Mouse (Mus musculus) MEL (cell line): Measurements from ENCODE around the gene Mroh2a. TPM values are rescaled to one million over a fixed set of nuclear protein-coding genes. Genes with fewer than 3 reads are reported as not detected.

Experiments used
- DNase-seq: peaks from one replicate; pipeline ENCODE4 v3.0.0; 2011; ENCODE audit warnings: low read depth, low spot score
- H3K27ac ChIP-seq: 2 replicates; pipeline ENCODE4 v1.5.1; 2012; ENCODE audit warnings: low read depth, mild to moderate bottlenecking, control low read depth, low read length, moderate library complexity; ENCODE audit not compliant: control insufficient read depth
- H3K27me3 ChIP-seq, 2 experiments: fragments of 150-350 bp in 1 of 2; sonication (generic) in 1 of 2; 2 replicates each; pipeline ENCODE4 v1.6.1; 2012; ENCODE audit warnings: low read length in 2 of 2, mild to moderate bottlenecking in 2 of 2, improper control_type of control experiment in 1 of 2, moderate library complexity in 1 of 2; ENCODE audit not compliant: insufficient read depth in 2 of 2, control insufficient read depth in 1 of 2
- H3K36me3 ChIP-seq, 2 experiments: 2 replicates each; pipeline ENCODE4 v1.6.1; 2012 to 2014; ENCODE audit warnings: low read length in 2 of 2, improper control_type of control experiment in 1 of 2, inconsistent platforms in 1 of 2, mild to moderate bottlenecking in 1 of 2; ENCODE audit not compliant: insufficient read depth in 2 of 2, control insufficient read depth in 1 of 2
- H3K4me1 ChIP-seq, 2 experiments: fragments of 150-350 bp in 1 of 2; sonication (generic) in 1 of 2; 2 replicates each; pipeline ENCODE4 v1.6.1; 2012; ENCODE audit warnings: low read length in 2 of 2, improper control_type of control experiment in 1 of 2, mild to moderate bottlenecking in 1 of 2; ENCODE audit not compliant: insufficient read depth in 2 of 2, control insufficient read depth in 1 of 2
- H3K4me3 ChIP-seq, 2 experiments: fragments of 150-350 bp in 1 of 2; sonication (generic) in 1 of 2; 2 replicates each; pipeline ENCODE4 v1.5.1; 2012; ENCODE audit warnings: low read depth in 2 of 2, low read length in 2 of 2, mild to moderate bottlenecking in 2 of 2, moderate library complexity in 2 of 2, control low read depth in 1 of 2, improper control_type of control experiment in 1 of 2; ENCODE audit not compliant: control insufficient read depth in 1 of 2, insufficient read depth in 1 of 2
- H3K79me2 ChIP-seq: 2 replicates; pipeline ENCODE4 v1.6.1; 2012; ENCODE audit warnings: mild to moderate bottlenecking, low read length, moderate library complexity; ENCODE audit not compliant: control insufficient read depth, poor library complexity, insufficient read depth
- H3K9ac ChIP-seq: 2 replicates; pipeline ENCODE4 v1.6.1; 2012; ENCODE audit warnings: low read depth, mild to moderate bottlenecking, control low read depth, low read length, moderate library complexity; ENCODE audit not compliant: control insufficient read depth, poor library complexity, severe bottlenecking
- H3K9me3 ChIP-seq: fragments of 150-350 bp; sonication (generic); replicated peaks from 2 replicates; pipeline ENCODE4 v1.6.1; 2012; ENCODE audit warnings: mild to moderate bottlenecking, low read length, improper control_type of control experiment, moderate library complexity; ENCODE audit not compliant: insufficient read depth
- BHLHE40 ChIP-seq: IDR thresholded peaks from 2 replicates; pipeline ENCODE4 v1.6.1; 2012; ENCODE audit warnings: low read depth, mild to moderate bottlenecking, inconsistent platforms, low read length, improper control_type of control experiment, borderline replicate concordance
- CTCF ChIP-seq, 3 experiments: IDR thresholded peaks in 2 of 3; conservative IDR thresholded peaks in 1 of 3; 2 replicates each; pipeline ENCODE4 v1.5.1; 2011 to 2012; ENCODE audit warnings: low read length in 3 of 3, low read depth in 2 of 3, mild to moderate bottlenecking in 2 of 3, improper control_type of control experiment in 1 of 3, inconsistent platforms in 1 of 3, mixed read lengths in 1 of 3, moderate library complexity in 1 of 3; ENCODE audit not compliant: control insufficient read depth in 1 of 3, insufficient read depth in 1 of 3, poor library complexity in 1 of 3, severe bottlenecking in 1 of 3
- GATA1 ChIP-seq: IDR thresholded peaks from 2 replicates; pipeline ENCODE4 v1.6.1; 2011; ENCODE audit warnings: low read depth, low read length, improper control_type of control experiment
- JUND ChIP-seq: IDR thresholded peaks from 2 replicates; pipeline ENCODE4 v1.6.1; 2011; ENCODE audit warnings: low read depth, mild to moderate bottlenecking, improper control_type of control experiment, low read length
- MAZ ChIP-seq: IDR thresholded peaks from 2 replicates; pipeline ENCODE4 v1.6.1; 2012; ENCODE audit warnings: low read depth, mild to moderate bottlenecking, inconsistent platforms, low read length, improper control_type of control experiment
- MYB ChIP-seq: IDR thresholded peaks from 2 replicates; pipeline ENCODE4 v1.6.1; 2011; ENCODE audit warnings: mild to moderate bottlenecking, low read depth, low read length, improper control_type of control experiment
- SMC3 ChIP-seq: IDR thresholded peaks from 2 replicates; pipeline ENCODE4 v1.6.1; 2011; ENCODE audit warnings: low read depth, low read length, improper control_type of control experiment
- UBTF ChIP-seq: IDR thresholded peaks from 2 replicates; pipeline ENCODE4 v1.6.1; 2012; ENCODE audit warnings: low read depth, mild to moderate bottlenecking, inconsistent platforms, low read length, improper control_type of control experiment, moderate library complexity, borderline replicate concordance; ENCODE audit not compliant: insufficient read depth
- USF2 ChIP-seq, 2 experiments: IDR thresholded peaks; 2 replicates each; pipeline ENCODE4 v1.6.1; 2011 to 2012; ENCODE audit warnings: improper control_type of control experiment in 2 of 2, low read length in 2 of 2, borderline replicate concordance in 1 of 2, inconsistent platforms in 1 of 2, low read depth in 1 of 2, mild to moderate bottlenecking in 1 of 2; ENCODE audit not compliant: insufficient read depth in 1 of 2
- ZC3H11A ChIP-seq: IDR thresholded peaks from 2 replicates; pipeline ENCODE4 v1.6.1; 2012; ENCODE audit warnings: low read depth, mild to moderate bottlenecking, inconsistent platforms, low read length, improper control_type of control experiment
- ZNF384 ChIP-seq: IDR thresholded peaks from 2 replicates; pipeline ENCODE4 v1.6.1; 2012; ENCODE audit warnings: low read depth, mild to moderate bottlenecking, inconsistent platforms, low read length, improper control_type of control experiment
- polyA plus RNA-seq, 2 experiments: library from polyadenylated mRNA; stranded (reverse) in 1 of 2; unstranded in 1 of 2; fragments of >175 nt in 1 of 2; fragments of >200 nt in 1 of 2; gene quantifications; 2 replicates each; pipeline versions ENCODE4 v1.2.1 to v1.2.4; 2012; ENCODE audit warnings: low replicate concordance in 2 of 2, low read depth in 1 of 2; ENCODE audit not compliant: insufficient read length in 2 of 2, insufficient read depth in 1 of 2, missing spikeins in 1 of 2
- total RNA-seq: library from RNA; depleted of rRNA; stranded (reverse); fragments of 300-350 nt; gene quantifications from 2 replicates; pipeline ENCODE4 v1.2.3, GENCODE M21; 2012

Mroh2a gene
- total and polyA plus RNA-seq, 3 experiments: 0.27 to 2.5 TPM; not detected in 1

DNA sequence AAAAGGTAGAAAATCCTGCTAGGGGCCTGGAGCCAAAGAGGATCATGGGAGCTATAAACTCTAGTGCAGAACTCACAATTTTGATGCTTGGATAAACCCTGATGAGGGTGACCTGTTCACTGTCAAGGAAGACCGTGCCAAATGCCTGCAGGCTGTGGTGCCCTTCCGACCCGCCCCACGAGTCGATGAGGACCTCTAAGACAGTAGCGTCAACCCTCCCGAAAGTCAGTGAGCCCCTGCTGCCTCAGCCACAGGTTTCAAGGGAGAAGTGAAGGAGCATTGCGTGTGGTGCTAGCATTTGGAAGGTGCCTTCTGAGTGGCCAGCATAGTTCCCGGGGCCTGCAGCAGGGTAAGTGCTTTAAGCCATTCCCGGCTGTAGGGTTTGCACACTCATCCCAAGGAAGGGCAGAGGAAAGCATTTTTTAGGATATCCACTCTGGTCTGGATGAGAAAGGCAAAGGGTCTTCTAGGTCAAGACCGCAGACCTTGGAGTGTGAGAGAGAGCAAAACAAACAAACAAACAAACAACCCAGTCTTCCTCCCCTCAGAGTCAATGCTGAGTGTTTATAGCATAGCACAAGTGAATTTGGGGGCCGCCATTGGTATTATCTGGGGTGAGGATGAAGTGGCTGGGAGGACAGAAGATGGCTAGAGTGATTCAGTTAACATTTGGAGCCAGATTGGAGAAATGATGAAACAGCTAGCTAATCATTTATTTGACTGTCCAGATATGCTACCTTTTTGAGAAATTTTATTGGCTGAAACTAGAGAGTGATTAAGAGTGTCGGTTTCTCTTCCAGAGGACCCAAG lies 60.3 kb downstream of the Mroh2a start:
- DNase-seq: no peak
- TF ChIP-seq USF2 (IDR thresholded peaks at IDR 0.05; ENCODE audit: borderline replicate concordance in 1 of 2, insufficient read depth in 1 of 2, low read depth in 1 of 2, low read length in 2 of 2) (no peak), JUND (no peak), MYB (0 out of 2 replicates have a peak, but pooled peaks have one; percentile 7)
- no peaks in the 10 kb centered on the region for H3K4me1 ChIP-seq
- H3K27ac ChIP-seq: no peak overlapping the region
- H3K36me3 ChIP-seq: no peaks in the 10 kb centered on the region
- H3K79me2 ChIP-seq: no peaks in the 10 kb centered on the region
- no peak overlapping the region for H3K9ac ChIP-seq
- H3K27me3 ChIP-seq: no peaks in the 10 kb centered on the region
- no peaks in the 10 kb centered on the region for H3K9me3 ChIP-seq
- H3K4me3 ChIP-seq: no peak overlapping the region; a peak in 1 of 4 replicates

DNA sequence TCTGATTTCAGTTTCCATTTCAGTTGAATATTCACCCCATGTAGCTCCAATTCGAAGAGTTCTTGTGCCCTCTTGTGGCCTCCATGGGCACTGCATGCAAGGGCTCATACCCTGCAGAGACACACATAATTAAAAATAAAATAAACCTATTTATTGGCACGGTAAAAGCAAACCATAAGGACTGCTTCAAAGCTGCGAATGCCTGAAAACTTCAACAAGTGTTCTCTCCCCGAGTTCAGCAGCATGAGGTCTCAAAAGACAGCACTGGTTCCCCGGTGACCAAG lies 60.9 kb downstream of the Mroh2a start:
- H3K36me3 ChIP-seq: no peaks in the 10 kb centered on the region
- H3K4me1 ChIP-seq: no peaks in the 10 kb centered on the region
- H3K9ac ChIP-seq: no peak overlapping the region
- H3K79me2 ChIP-seq: no peaks in the 10 kb centered on the region
- H3K27ac ChIP-seq: no peak overlapping the region
- DNase-seq: peak; percentile 90
- no peak overlapping the region; a peak in 1 of 4 replicates for H3K4me3 ChIP-seq
- H3K27me3 ChIP-seq: no peaks in the 10 kb centered on the region
- no peaks in the 10 kb centered on the region for H3K9me3 ChIP-seq
- TF ChIP-seq ZC3H11A: peak; percentile 88
- peak; percentile 93 to 98 (median 98) for TF ChIP-seq CTCF (IDR thresholded peaks at IDR 0.05 in 2 of 3, conservative IDR thresholded peaks at IDR 0.05 in 1 of 3; ENCODE audit: control insufficient read depth in 1 of 3, insufficient read depth in 1 of 3, low read depth in 2 of 3, low read length in 3 of 3, poor library complexity in 1 of 3, severe bottlenecking in 1 of 3)
- TF ChIP-seq SMC3: peak; percentile 92
- no peak for TF ChIP-seq ZNF384
- TF ChIP-seq UBTF: no peak
- peak; percentile 10; the same call in 1 of the 2 replicates for TF ChIP-seq JUND
- no peak for TF ChIP-seq MYB
- TF ChIP-seq BHLHE40: 0 out of 2 replicates have a peak, but pooled peaks have one; percentile 26

DNA sequence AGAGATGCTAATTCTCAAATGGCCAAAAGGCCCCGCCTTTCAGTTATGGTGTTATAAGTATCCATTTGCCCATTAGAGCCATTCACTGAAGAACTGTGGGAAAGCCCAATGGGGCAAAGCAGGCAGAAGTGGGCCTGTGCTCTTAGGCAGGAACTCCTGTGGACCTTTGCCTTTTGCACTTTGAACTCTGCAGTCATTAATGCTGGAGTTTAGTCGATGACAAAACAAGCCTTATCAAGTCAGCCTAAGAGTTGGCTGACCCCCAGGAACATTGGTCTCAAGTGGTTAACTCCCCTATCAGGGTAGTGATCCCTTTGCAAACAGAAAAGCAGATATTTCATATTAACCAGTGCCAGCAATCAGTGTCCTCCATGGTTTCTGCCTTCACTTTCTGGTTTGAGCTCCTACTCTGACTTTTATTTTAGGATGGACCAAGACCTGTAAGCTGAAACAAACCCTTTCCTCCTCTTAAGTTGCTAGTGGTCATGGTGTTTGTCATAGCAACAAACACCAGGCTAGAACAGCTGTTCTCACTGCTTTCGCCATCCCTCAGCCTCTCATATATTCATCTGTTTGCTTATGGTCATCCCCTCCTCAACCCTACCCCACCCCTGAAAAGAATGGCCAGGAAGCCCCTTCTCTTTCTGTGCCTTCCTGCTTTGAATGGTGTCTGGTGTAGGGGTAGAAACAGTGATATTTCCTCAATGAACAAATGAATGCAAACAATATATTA lies 61.4 kb downstream of the Mroh2a start:
- no peak for TF ChIP-seq GATA1
- TF ChIP-seq JUND: 0 out of 2 replicates have a peak, but pooled peaks have one; percentile 1
- no peak for TF ChIP-seq MAZ

More for the DNA sequence above, 61.4 kb downstream of the Mroh2a start:
- H3K27me3 ChIP-seq: no peaks in the 10 kb centered on the region
- H3K27ac ChIP-seq: no peak overlapping the region
- no peak overlapping the region for H3K4me3 ChIP-seq
- no peaks in the 10 kb centered on the region for H3K9me3 ChIP-seq
- DNase-seq: no peak
- H3K36me3 ChIP-seq: no peaks in the 10 kb centered on the region
- H3K4me1 ChIP-seq: no peaks in the 10 kb centered on the region
- H3K9ac ChIP-seq: no peak overlapping the region
- H3K79me2 ChIP-seq: no peaks in the 10 kb centered on the region
